Mouse (Mus musculus) brown adipose tissue, adult 24 weeks (tissue): ENCODE measurements around the gene Zranb1. TPM values are rescaled to one million over a fixed set of nuclear protein-coding genes. Genes with fewer than 3 reads are reported as not detected.

ENCODE experiments used
- H3K27ac ChIP-seq: fragments of 200-500 bp; replicated peaks from 2 replicates; pipeline ENCODE4 v1.5.1; 2012; ENCODE audit warnings: low read depth, mild to moderate bottlenecking, low read length
- H3K4me1 ChIP-seq: fragments of 200-500 bp; 2 replicates; pipeline ENCODE4 v1.6.1; 2012; ENCODE audit warnings: low read length, mixed read lengths; ENCODE audit not compliant: control insufficient read depth, insufficient read depth, insufficient read length
- H3K4me3 ChIP-seq: fragments of 200-500 bp; 2 replicates; pipeline ENCODE4 v1.5.1; 2012; ENCODE audit warnings: low read depth, mild to moderate bottlenecking, low read length, moderate library complexity; ENCODE audit not compliant: insufficient read depth
- polyA plus RNA-seq: library from polyadenylated mRNA; stranded (reverse); fragments of >200 nt; gene quantifications from 2 replicates; pipeline ENCODE4 v1.2.4, GENCODE M21; 2012; ENCODE audit not compliant: missing spikeins, insufficient read depth, insufficient read length

The Zranb1 gene
- polyA plus RNA-seq, 1 experiment = 13.0 TPM

- no peak overlapping the region for H3K4me3 ChIP-seq
- H3K4me1 ChIP-seq = peaks cover 8% of the 10 kb centered on the region
- no peak overlapping the region for H3K27ac ChIP-seq
Observed at GRCm38 (mm10) chr7:133024694-133025093, 93.8 kb downstream of the Zranb1 start.

GRCm38 (mm10) chr7:133027930-133028329 is 97.0 kb downstream of the Zranb1 start:
- Histone ChIP-seq H3K4me3 (no peak overlapping the region), H3K27ac (no peak overlapping the region), H3K4me1 (peaks cover 3% of the 10 kb centered on the region; the same call in 1 of the 2 replicates)

GRCm38 (mm10) chr7:133029004-133029403 is 98.1 kb downstream of the Zranb1 start:
- Histone ChIP-seq H3K27ac (no peak overlapping the region), H3K4me1 (peaks cover 3% of the 10 kb centered on the region; the same call in 1 of the 2 replicates), H3K4me3 (no peak overlapping the region)

DNA sequence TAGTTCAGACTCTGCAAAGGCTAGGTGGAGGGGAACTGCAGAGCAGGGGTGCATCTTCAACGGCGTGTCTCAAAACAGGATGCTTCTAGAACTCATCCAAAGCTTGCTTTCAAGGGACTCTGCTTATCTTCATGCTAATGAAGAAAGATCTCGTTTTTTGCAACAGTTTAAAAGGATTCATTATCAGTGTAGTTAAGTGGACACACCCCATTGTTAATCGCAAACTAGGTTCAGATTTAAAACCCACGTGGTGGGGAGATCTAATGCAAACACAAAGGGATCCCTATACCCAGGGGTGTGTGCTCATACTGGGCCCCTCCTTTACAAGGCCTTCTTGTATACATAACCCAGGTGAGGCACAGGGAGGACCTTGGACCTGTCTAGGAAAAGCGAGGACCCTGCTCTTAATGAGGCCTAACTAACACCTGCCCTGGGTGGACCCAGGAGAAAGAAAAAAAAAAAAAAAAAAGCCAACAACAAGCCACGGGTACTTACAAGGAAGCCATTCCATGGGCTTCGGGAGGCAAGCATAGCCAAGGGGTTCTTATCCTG is 98.6 kb downstream of the Zranb1 start:
- Histone ChIP-seq H3K4me1 (peaks cover 3% of the 10 kb centered on the region; the same call in 1 of the 2 replicates), H3K27ac (no peak overlapping the region), H3K4me3 (no peak overlapping the region)

DNA sequence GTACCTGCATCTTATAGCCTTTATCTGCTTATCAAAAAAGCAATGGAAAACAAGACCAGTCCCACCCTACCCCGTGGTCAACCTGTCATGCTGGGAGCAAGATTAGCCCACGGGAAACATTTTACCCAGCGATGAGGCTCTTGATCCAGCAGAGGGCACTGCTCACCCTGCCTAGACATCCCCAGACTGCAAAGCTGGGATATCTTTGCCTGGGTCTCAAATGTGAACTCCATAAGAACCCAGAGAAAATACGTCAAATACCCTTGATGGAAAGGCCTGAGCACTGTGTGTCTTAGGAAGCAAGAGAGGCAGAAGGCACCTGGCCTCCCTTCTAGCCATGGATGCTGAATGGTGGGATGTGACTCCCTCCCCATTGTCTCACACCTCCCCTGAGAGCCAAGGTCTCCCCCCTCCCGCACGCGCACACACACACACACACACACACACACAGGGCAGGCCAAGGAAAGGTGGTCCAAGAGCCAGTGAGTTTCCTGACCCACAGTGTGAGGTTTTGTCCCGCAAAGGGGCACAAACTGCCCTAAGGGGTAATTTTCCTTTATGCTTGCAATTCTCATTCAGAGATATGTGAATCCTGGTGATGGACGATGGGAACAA is 101.8 kb downstream of the Zranb1 start:
- Histone ChIP-seq H3K27ac (no peak overlapping the region), H3K4me3 (no peak overlapping the region), H3K4me1 (peaks cover 12% of the 10 kb centered on the region)

DNA sequence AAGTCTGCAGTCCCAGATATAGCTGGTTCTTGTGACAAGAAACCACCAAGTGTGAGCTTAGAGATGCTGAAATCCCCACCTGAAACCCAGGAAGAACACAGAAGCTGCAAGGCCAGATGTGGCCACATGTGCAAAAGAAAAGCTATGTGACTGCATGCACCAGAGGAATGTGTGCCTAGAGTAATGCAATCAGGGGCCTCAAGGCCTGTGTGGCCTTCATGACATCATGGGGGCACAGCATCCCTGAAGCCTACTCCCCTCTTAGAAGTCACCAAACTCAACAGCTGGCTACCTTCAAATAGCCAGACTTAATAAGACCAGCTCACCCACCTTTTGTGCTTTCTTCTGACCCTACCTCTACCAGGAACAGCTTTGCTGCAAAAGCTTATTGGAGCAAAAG is 105.0 kb downstream of the Zranb1 start:
- H3K27ac ChIP-seq = no peak overlapping the region
- peaks cover 22% of the 10 kb centered on the region for H3K4me1 ChIP-seq
- no peak overlapping the region for H3K4me3 ChIP-seq

Other genes starting within 250 kb of the Zranb1 start
- gene Fam53b, start 117.3 kb upstream of the Zranb1 start, polyA plus RNA-seq = 44.1 and 50.2 TPM in 2 replicates
- gene Eef1akmt2, start 78.5 kb upstream of the Zranb1 start, polyA plus RNA-seq = 28.0 and 35.9 TPM in 2 replicates
- gene Abraxas2, start 71.9 kb upstream of the Zranb1 start, polyA plus RNA-seq = 24.7 and 25.6 TPM in 2 replicates
- 6.1 and 12.0 TPM in 2 replicates for gene Fgfr2, start 192.2 kb downstream of the Zranb1 start, polyA plus RNA-seq
- 14.9 and 21.0 TPM in 2 replicates for gene Ctbp2, start 193.2 kb downstream of the Zranb1 start, polyA plus RNA-seq